Mouse (Mus musculus) stomach, embryonic 16.5 days (tissue): ENCODE results near the gene 1600014C23Rik. TPM values are rescaled to one million over a fixed set of nuclear protein-coding genes. Genes with fewer than 3 reads are reported as not detected.

ENCODE experiments used
- ATAC-seq: fragments of 200-750 bp; cut with Nextera tagmentation; 2 replicates; pipeline ENCODE4 v1.8.0; 2017; ENCODE audit warnings: moderate number of reproducible peaks, moderate TSS enrichment; ENCODE audit not compliant: insufficient read depth, low FRiP score
- H3K27ac ChIP-seq: fragments of 300-500 bp; sonication (generic); 2 replicates; pipeline ENCODE4 v1.5.1; 2014; ENCODE audit warnings: low read length
- H3K27me3 ChIP-seq: fragments of 300-500 bp; sonication (generic); 2 replicates; pipeline ENCODE4 v1.6.1; 2014; ENCODE audit warnings: low read length, control low read depth, mixed read lengths; ENCODE audit not compliant: control insufficient read depth, insufficient read depth
- H3K36me3 ChIP-seq: fragments of 300-500 bp; sonication (generic); 2 replicates; pipeline ENCODE4 v1.6.1; 2014; ENCODE audit warnings: low read length; ENCODE audit not compliant: control insufficient read depth, insufficient read depth
- H3K4me1 ChIP-seq: fragments of 300-500 bp; sonication (generic); 2 replicates; pipeline ENCODE4 v1.6.1; 2014; ENCODE audit warnings: low read length, control low read depth, mixed read lengths; ENCODE audit not compliant: control insufficient read depth, insufficient read depth
- H3K4me2 ChIP-seq: fragments of 300-500 bp; sonication (generic); 2 replicates; pipeline ENCODE4 v1.6.1; 2014; ENCODE audit warnings: low read depth, low read length, mixed read lengths
- H3K4me3 ChIP-seq: fragments of 300-500 bp; sonication (generic); replicated peaks from 2 replicates; pipeline ENCODE4 v1.5.1; 2014; ENCODE audit warnings: mild to moderate bottlenecking, low read length
- H3K9ac ChIP-seq: fragments of 300-500 bp; sonication (generic); 2 replicates; pipeline ENCODE4 v1.6.1; 2014; ENCODE audit warnings: low read length
- H3K9me3 ChIP-seq: fragments of 300-500 bp; sonication (generic); replicated peaks from 2 replicates; pipeline ENCODE4 v1.6.1; 2016; ENCODE audit warnings: low read length, control low read depth; ENCODE audit not compliant: control insufficient read depth
- WGBS: fragments of 180-500 bp; shearing (Covaris S2); extraction: QIAGEN DNeasy Blood & Tissue Kit; methylation state at CpG from one replicate; pipeline ENCODE4 v1.1.7; 2014; 5-methylcytosine and 5-hydroxymethylcytosine counted together
- polyA plus RNA-seq: library from polyadenylated mRNA; unstranded; fragments of >200 nt; fragmentation: Nextera tagmentation; extraction: Ambion mirVana; gene quantifications from 2 replicates; pipeline ENCODE4 v1.2.1, GENCODE M21; 2015

Gene 1600014C23Rik
- polyA plus RNA-seq, 1 experiment from 2014 or later = not detected

DNA sequence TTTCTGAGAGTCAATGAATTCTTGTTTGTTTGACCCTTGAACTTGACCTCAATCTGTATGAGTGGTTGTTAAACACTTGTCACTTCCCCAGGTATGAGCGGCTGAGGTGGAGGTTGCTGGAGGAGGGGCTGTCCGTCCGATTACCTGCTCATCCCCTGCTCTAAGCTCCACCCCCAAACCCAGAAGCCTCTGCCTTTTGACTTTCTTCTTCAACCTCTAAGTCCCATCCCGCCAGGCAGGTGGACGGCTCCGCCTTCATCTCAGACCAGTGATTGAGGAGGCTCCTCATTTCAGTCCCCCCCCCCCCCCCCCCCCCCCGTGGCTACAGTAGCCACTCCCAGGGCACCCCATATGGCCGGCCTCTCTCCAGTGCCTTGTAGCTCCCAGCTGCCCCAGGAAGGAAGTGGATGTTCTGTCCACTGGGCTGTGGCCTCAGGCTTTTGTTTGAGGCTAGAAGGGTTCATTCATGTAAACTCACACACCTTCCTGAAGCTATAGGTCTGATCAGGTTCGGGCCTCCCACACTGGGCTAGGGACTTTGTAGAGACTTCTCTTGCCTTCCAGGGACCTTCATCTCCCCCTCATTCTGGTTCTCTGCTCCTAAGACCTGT lies 34.0 kb upstream of the 1600014C23Rik start:
- H3K36me3 ChIP-seq = no peaks in the 10 kb centered on the region
- peak overlapping the region; percentile 43; the same call in 1 of the 2 replicates for H3K9ac ChIP-seq
- H3K27ac ChIP-seq = peak overlapping the region; percentile 91
- H3K9me3 ChIP-seq = no peaks in the 10 kb centered on the region
- H3K4me1 ChIP-seq = peaks cover 32% of the 10 kb centered on the region
- ATAC-seq = peak; percentile 42
- WGBS = 28% methylated on average over 8 of the region's 9 CpGs
- peak overlapping the region; percentile 25 for H3K4me2 ChIP-seq
- H3K4me3 ChIP-seq = peak overlapping the region; percentile 18; the same call in 1 of the 2 replicates
- H3K27me3 ChIP-seq = no peaks in the 10 kb centered on the region

GRCm38 (mm10) chr17:45766735-45767535 lies 33.3 kb upstream of the 1600014C23Rik start:
- peaks cover 35% of the 10 kb centered on the region for H3K4me1 ChIP-seq
- peak overlapping the region; percentile 18; the same call in 1 of the 2 replicates for H3K4me3 ChIP-seq
- H3K9ac ChIP-seq = peak overlapping the region; percentile 43; the same call in 1 of the 2 replicates

DNA sequence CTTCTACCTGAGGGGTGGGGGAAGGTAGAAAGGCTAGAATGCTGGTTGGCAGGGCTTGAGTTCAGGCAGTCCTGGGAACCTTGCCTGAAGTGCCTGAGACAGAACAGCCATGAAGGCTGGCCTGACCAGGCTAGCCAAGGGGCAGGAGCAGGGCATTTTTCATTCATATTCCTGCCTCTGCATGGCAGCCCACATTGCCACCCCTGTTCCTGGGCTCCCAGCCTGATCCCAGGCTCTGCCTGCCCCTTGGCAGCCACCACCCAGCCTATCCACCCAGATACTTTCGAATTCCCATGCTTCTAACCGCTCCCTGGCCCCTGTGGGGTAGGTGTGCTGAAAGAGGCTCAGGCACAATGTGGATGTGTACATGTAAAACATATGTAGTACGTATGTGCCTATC lies 32.3 kb upstream of the 1600014C23Rik start:
- H3K27ac ChIP-seq = peak overlapping the region; percentile 91

More at GRCm38 (mm10) chr17:45766735-45767535, 33.3 kb upstream of the 1600014C23Rik start:
- ATAC-seq = peak; percentile 93
- WGBS = 5% methylated on average over 12 of the region's 12 CpGs
- Histone ChIP-seq H3K9me3 (no peaks in the 10 kb centered on the region), H3K27ac (peak overlapping the region; percentile 91), H3K36me3 (no peaks in the 10 kb centered on the region), H3K27me3 (no peaks in the 10 kb centered on the region), H3K4me2 (peak overlapping the region; percentile 25)

DNA sequence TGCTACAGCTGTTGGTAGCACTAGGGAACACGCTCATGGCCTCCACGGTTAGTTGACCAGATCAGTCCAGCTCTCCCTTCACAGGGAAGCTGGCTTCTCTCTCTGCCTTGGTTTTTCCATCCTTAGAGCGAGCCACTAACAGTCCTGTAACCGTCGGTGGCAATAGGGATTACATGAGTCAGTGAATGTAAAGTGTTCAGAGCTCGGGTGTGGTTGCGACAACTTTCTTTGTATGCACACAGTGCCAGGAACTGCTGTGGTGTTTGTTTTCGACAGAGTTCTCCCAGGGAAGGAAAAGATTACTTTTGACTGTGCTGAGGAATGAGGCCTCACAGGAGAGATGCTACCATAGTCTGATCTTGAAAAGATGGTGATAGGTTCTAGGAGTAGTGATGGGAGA lies 29.5 kb upstream of the 1600014C23Rik start:
- Histone ChIP-seq H3K9ac (no peak overlapping the region), H3K9me3 (no peaks in the 10 kb centered on the region), H3K27me3 (no peaks in the 10 kb centered on the region), H3K4me3 (no peak overlapping the region), H3K27ac (peak overlapping the region; percentile 66; the same call in 1 of the 2 replicates), H3K4me1 (peaks cover 36% of the 10 kb centered on the region), H3K4me2 (no peak overlapping the region), H3K36me3 (no peaks in the 10 kb centered on the region)
- WGBS = 56% methylated on average over 8 of the region's 8 CpGs
- ATAC-seq = no peak

More for the DNA sequence above, 32.3 kb upstream of the 1600014C23Rik start:
- ATAC-seq = no peak
- Histone ChIP-seq H3K9me3 (no peaks in the 10 kb centered on the region), H3K36me3 (no peaks in the 10 kb centered on the region), H3K4me1 (peaks cover 40% of the 10 kb centered on the region), H3K9ac (peak overlapping the region; percentile 9; the same call in 1 of the 2 replicates), H3K4me3 (no peak overlapping the region), H3K4me2 (no peak overlapping the region), H3K27me3 (no peaks in the 10 kb centered on the region)
- 76% methylated on average over 3 of the region's 3 CpGs for WGBS

GRCm38 (mm10) chr17:45761902-45762301 lies 28.3 kb upstream of the 1600014C23Rik start:
- H3K27ac ChIP-seq = peak overlapping the region; percentile 32; the same call in 1 of the 2 replicates
- no peak overlapping the region for H3K9ac ChIP-seq
- ATAC-seq = no peak
- no peak overlapping the region for H3K4me3 ChIP-seq
- H3K36me3 ChIP-seq = no peaks in the 10 kb centered on the region
- H3K4me1 ChIP-seq = peaks cover 23% of the 10 kb centered on the region
- WGBS = 43% methylated on average over 3 of the region's 3 CpGs
- no peak overlapping the region for H3K4me2 ChIP-seq
- H3K9me3 ChIP-seq = no peaks in the 10 kb centered on the region
- no peaks in the 10 kb centered on the region for H3K27me3 ChIP-seq

DNA sequence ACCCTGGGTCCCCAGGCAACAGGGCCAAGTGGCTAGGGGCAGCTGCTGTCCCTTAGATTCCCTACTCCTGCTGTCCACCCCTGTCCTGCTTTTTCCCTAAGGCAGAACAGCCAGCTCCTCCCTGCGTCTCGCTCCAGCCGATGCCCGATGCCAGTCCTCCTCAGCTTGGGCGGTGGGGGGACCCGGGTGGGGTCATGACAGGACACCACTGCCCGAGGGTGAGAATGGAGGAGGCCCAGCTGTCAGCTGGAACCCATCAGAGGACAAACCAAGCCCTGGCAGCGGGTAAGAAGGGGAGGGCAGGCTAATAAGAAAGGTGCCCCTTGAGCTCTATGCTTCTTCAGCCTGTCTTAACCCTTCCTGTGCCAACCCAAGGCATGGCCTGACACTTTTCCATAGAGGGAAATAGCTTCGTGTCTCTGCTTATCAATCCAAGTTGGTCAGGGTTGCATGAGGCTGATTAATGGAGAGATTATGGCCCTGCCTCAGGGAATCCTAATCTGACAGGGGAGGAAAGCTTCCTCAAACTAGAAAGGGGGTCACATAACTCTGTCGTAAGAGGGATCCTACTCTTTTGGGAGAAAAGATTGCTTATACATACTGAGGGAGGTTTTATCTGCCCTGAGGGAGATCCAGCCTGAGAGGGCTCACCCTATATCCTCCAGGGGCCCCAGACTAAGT lies 27.5 kb upstream of the 1600014C23Rik start:
- peaks cover 19% of the 10 kb centered on the region for H3K4me1 ChIP-seq
- H3K27ac ChIP-seq = peak overlapping the region; percentile 32; the same call in 1 of the 2 replicates
- no peak overlapping the region for H3K4me2 ChIP-seq
- H3K27me3 ChIP-seq = no peaks in the 10 kb centered on the region
- no peaks in the 10 kb centered on the region for H3K9me3 ChIP-seq
- H3K36me3 ChIP-seq = no peaks in the 10 kb centered on the region
- H3K4me3 ChIP-seq = no peak overlapping the region
- H3K9ac ChIP-seq = no peak overlapping the region
- 72% methylated on average over 10 of the region's 10 CpGs for WGBS
- no peak for ATAC-seq

DNA sequence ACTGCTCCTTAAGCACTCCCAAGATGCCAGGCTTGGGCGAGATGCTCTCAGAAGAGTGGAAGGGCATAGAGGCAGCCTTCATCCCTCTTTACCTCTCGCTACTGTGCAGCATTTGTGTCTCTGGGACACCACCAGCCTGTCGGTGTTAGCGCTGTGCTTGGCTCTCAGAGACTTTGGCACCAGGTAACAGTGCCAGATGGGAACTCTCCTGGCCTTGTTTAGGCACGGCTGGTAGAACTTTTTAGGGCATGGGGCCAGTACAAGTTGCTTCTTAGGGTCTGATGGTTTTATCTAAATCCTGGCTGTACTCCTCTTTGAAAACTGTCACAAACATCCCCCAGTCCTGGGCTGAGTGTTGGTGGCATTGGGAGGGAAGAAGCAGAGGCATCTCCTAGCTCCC lies 26.1 kb upstream of the 1600014C23Rik start:
- no peak overlapping the region for H3K9ac ChIP-seq
- no peak overlapping the region for H3K27ac ChIP-seq
- no peak overlapping the region for H3K4me2 ChIP-seq
- no peak for ATAC-seq
- H3K4me1 ChIP-seq = peaks cover 16% of the 10 kb centered on the region
- no peak overlapping the region for H3K4me3 ChIP-seq
- no peaks in the 10 kb centered on the region for H3K27me3 ChIP-seq
- H3K36me3 ChIP-seq = no peaks in the 10 kb centered on the region
- no peaks in the 10 kb centered on the region for H3K9me3 ChIP-seq
- WGBS = 85% methylated on average over 5 of the region's 5 CpGs

- Histone ChIP-seq H3K9me3 (no peaks in the 10 kb centered on the region), H3K4me1 (peaks cover 16% of the 10 kb centered on the region), H3K4me3 (no peak overlapping the region), H3K27ac (no peak overlapping the region), H3K36me3 (no peaks in the 10 kb centered on the region), H3K9ac (no peak overlapping the region), H3K4me2 (no peak overlapping the region), H3K27me3 (no peaks in the 10 kb centered on the region)
- 68% methylated on average over 7 of the region's 7 CpGs for WGBS
- no peak for ATAC-seq
Measured at GRCm38 (mm10) chr17:45758808-45759207, 25.2 kb upstream of the 1600014C23Rik start.
